Mouse (Mus musculus): Measurements from ENCODE around the gene Nccrp1. TPM values are rescaled to one million over a fixed set of nuclear protein-coding genes. Genes with fewer than 3 reads are reported as not detected.

Gene Nccrp1
- polyA plus RNA-seq, 1 experiment from 2014 or later = not detected

GRCm38 (mm10) chr7:28565407-28565806 is 18.4 kb upstream of the Nccrp1 start:
- Histone ChIP-seq H3K4me1 (peaks cover 18% of the 10 kb centered on the region), H3K4me2 (no peak overlapping the region), H3K36me3 (peaks cover 65% of the 10 kb centered on the region), H3K4me3 (no peak overlapping the region), H3K9me3 (no peaks in the 10 kb centered on the region), H3K9ac (no peak overlapping the region), H3K27me3 (no peaks in the 10 kb centered on the region), H3K27ac (no peak overlapping the region)
- no peak for ATAC-seq (ENCODE audit: borderline replicate concordance, extremely low read depth, low FRiP score, low TSS enrichment)
- 78% methylated on average over 5 of the region's 5 CpGs for whole genome bisulfite sequencing

- Histone ChIP-seq H3K27ac (no peak overlapping the region), H3K9me3 (no peaks in the 10 kb centered on the region), H3K36me3 (peaks cover 79% of the 10 kb centered on the region), H3K4me2 (no peak overlapping the region), H3K27me3 (no peaks in the 10 kb centered on the region), H3K9ac (no peak overlapping the region), H3K4me3 (no peak overlapping the region), H3K4me1 (peaks cover 21% of the 10 kb centered on the region)
- 92% methylated on average over 13 of the region's 13 CpGs for WGBS
- no peak for ATAC-seq (ENCODE audit: borderline replicate concordance, extremely low read depth, low FRiP score, low TSS enrichment)
Measured at GRCm38 (mm10) chr7:28562951-28563350, 15.9 kb upstream of the Nccrp1 start.

GRCm38 (mm10) chr7:28562371-28562770 is 15.3 kb upstream of the Nccrp1 start:
- peaks cover 27% of the 10 kb centered on the region for H3K4me1 ChIP-seq
- H3K9me3 ChIP-seq = no peaks in the 10 kb centered on the region
- H3K27ac ChIP-seq = no peak overlapping the region
- H3K4me3 ChIP-seq = no peak overlapping the region
- H3K9ac ChIP-seq = no peak overlapping the region
- no peak for ATAC-seq (ENCODE audit: borderline replicate concordance, extremely low read depth, low FRiP score, low TSS enrichment)
- H3K36me3 ChIP-seq = peaks cover 73% of the 10 kb centered on the region
- H3K27me3 ChIP-seq = no peaks in the 10 kb centered on the region
- H3K4me2 ChIP-seq = no peak overlapping the region
- WGBS = 94% methylated on average over 13 of the region's 13 CpGs

GRCm38 (mm10) chr7:28561967-28562366 is 14.9 kb upstream of the Nccrp1 start:
- 92% methylated on average over 11 of the region's 11 CpGs for WGBS
- no peak overlapping the region for H3K9ac ChIP-seq
- no peaks in the 10 kb centered on the region for H3K9me3 ChIP-seq
- no peak overlapping the region for H3K4me2 ChIP-seq
- no peak overlapping the region for H3K4me3 ChIP-seq
- H3K27ac ChIP-seq = no peak overlapping the region
- no peak for ATAC-seq (ENCODE audit: borderline replicate concordance, extremely low read depth, low FRiP score, low TSS enrichment)
- peaks cover 69% of the 10 kb centered on the region for H3K36me3 ChIP-seq
- H3K27me3 ChIP-seq = no peaks in the 10 kb centered on the region
- peaks cover 31% of the 10 kb centered on the region for H3K4me1 ChIP-seq

GRCm38 (mm10) chr7:28560856-28561255 is 13.8 kb upstream of the Nccrp1 start:
- H3K4me1 ChIP-seq = peaks cover 38% of the 10 kb centered on the region
- no peak overlapping the region for H3K4me2 ChIP-seq
- no peak overlapping the region for H3K27ac ChIP-seq
- no peaks in the 10 kb centered on the region for H3K27me3 ChIP-seq
- WGBS = 89% methylated on average over 10 of the region's 10 CpGs
- no peak overlapping the region for H3K4me3 ChIP-seq
- no peak for ATAC-seq (ENCODE audit: borderline replicate concordance, extremely low read depth, low FRiP score, low TSS enrichment)
- peaks cover 58% of the 10 kb centered on the region for H3K36me3 ChIP-seq
- H3K9me3 ChIP-seq = no peaks in the 10 kb centered on the region
- H3K9ac ChIP-seq = no peak overlapping the region

GRCm38 (mm10) chr7:28558486-28558885 is 11.4 kb upstream of the Nccrp1 start:
- WGBS = 43% methylated on average over 4 of the region's 4 CpGs
- H3K9ac ChIP-seq = no peak overlapping the region
- H3K36me3 ChIP-seq = peaks cover 38% of the 10 kb centered on the region
- no peak overlapping the region for H3K4me3 ChIP-seq
- H3K4me2 ChIP-seq = no peak overlapping the region
- no peaks in the 10 kb centered on the region for H3K9me3 ChIP-seq
- peaks cover 38% of the 10 kb centered on the region for H3K4me1 ChIP-seq
- H3K27me3 ChIP-seq = no peaks in the 10 kb centered on the region
- peak; percentile 87 for ATAC-seq (ENCODE audit: borderline replicate concordance, extremely low read depth, low FRiP score, low TSS enrichment)
- H3K27ac ChIP-seq = peak overlapping the region; percentile 82

- Histone ChIP-seq H3K27me3 (no peaks in the 10 kb centered on the region), H3K4me2 (no peak overlapping the region), H3K36me3 (peaks cover 33% of the 10 kb centered on the region), H3K27ac (peak overlapping the region; percentile 82; the same call in 1 of the 2 replicates), H3K4me3 (no peak overlapping the region), H3K9ac (no peak overlapping the region), H3K9me3 (no peaks in the 10 kb centered on the region), H3K4me1 (peaks cover 38% of the 10 kb centered on the region)
- 64% methylated on average over 6 of the region's 6 CpGs for WGBS
- no peak for ATAC-seq (ENCODE audit: borderline replicate concordance, extremely low read depth, low FRiP score, low TSS enrichment)
Measured at GRCm38 (mm10) chr7:28557708-28558107, 10.7 kb upstream of the Nccrp1 start.

GRCm38 (mm10) chr7:28557069-28557468 is 10.0 kb upstream of the Nccrp1 start:
- Histone ChIP-seq H3K9me3 (no peaks in the 10 kb centered on the region), H3K36me3 (peaks cover 27% of the 10 kb centered on the region), H3K4me3 (no peak overlapping the region), H3K4me1 (peaks cover 38% of the 10 kb centered on the region), H3K4me2 (no peak overlapping the region), H3K27me3 (no peaks in the 10 kb centered on the region), H3K27ac (no peak overlapping the region), H3K9ac (no peak overlapping the region)
- no peak for ATAC-seq (ENCODE audit: borderline replicate concordance, extremely low read depth, low FRiP score, low TSS enrichment)
- WGBS = 65% methylated on average over 5 of the region's 5 CpGs

- Histone ChIP-seq H3K4me3 (no peak overlapping the region), H3K4me2 (no peak overlapping the region), H3K27ac (no peak overlapping the region), H3K27me3 (no peaks in the 10 kb centered on the region), H3K9ac (no peak overlapping the region), H3K4me1 (peaks cover 38% of the 10 kb centered on the region), H3K9me3 (no peaks in the 10 kb centered on the region), H3K36me3 (peaks cover 21% of the 10 kb centered on the region)
- WGBS = 9% methylated on average over 5 of the region's 5 CpGs
- no peak for ATAC-seq (ENCODE audit: borderline replicate concordance, extremely low read depth, low FRiP score, low TSS enrichment)
Measured at GRCm38 (mm10) chr7:28555939-28556535, 9.0 kb upstream of the Nccrp1 start.

GRCm38 (mm10) chr7:28553076-28553475 is 6.0 kb upstream of the Nccrp1 start:
- no peaks in the 10 kb centered on the region for H3K27me3 ChIP-seq
- H3K4me3 ChIP-seq = no peak overlapping the region
- H3K27ac ChIP-seq = no peak overlapping the region
- H3K9ac ChIP-seq = no peak overlapping the region
- H3K9me3 ChIP-seq = no peaks in the 10 kb centered on the region
- peaks cover 19% of the 10 kb centered on the region for H3K4me1 ChIP-seq
- H3K36me3 ChIP-seq = no peaks in the 10 kb centered on the region
- no peak overlapping the region for H3K4me2 ChIP-seq
- no peak for ATAC-seq (ENCODE audit: borderline replicate concordance, extremely low read depth, low FRiP score, low TSS enrichment)
- WGBS = 87% methylated on average over 6 of the region's 6 CpGs

- WGBS = 56% methylated on average over 7 of the region's 7 CpGs
- Histone ChIP-seq H3K9ac (no peak overlapping the region), H3K27me3 (peaks cover 37% of the 10 kb centered on the region), H3K4me3 (no peak overlapping the region; the same call in 1 of the 2 replicates), H3K4me2 (no peak overlapping the region), H3K4me1 (peaks cover 14% of the 10 kb centered on the region), H3K36me3 (no peaks in the 10 kb centered on the region), H3K9me3 (no peaks in the 10 kb centered on the region), H3K27ac (no peak overlapping the region)
- no peak for ATAC-seq (ENCODE audit: borderline replicate concordance, extremely low read depth, low FRiP score, low TSS enrichment)
Measured at GRCm38 (mm10) chr7:28547628-28548027, 574 bp upstream of the Nccrp1 start.

- peaks cover 37% of the 10 kb centered on the region for H3K27me3 ChIP-seq
Measured at GRCm38 (mm10) chr7:28546649-28547048, 405 bp downstream of the Nccrp1 start.

GRCm38 (mm10) chr7:28545891-28546210 is 1.2 kb downstream of the Nccrp1 start:
- Histone ChIP-seq H3K4me2 (no peak overlapping the region), H3K4me1 (peaks cover 14% of the 10 kb centered on the region), H3K36me3 (no peaks in the 10 kb centered on the region), H3K4me3 (no peak overlapping the region), H3K9me3 (no peaks in the 10 kb centered on the region), H3K27ac (no peak overlapping the region), H3K9ac (no peak overlapping the region), H3K27me3 (peaks cover 37% of the 10 kb centered on the region)
- 42% methylated on average over 7 of the region's 7 CpGs for WGBS
- ATAC-seq (ENCODE audit: borderline replicate concordance, extremely low read depth, low FRiP score, low TSS enrichment) = no peak

More at GRCm38 (mm10) chr7:28546649-28547048, 405 bp downstream of the Nccrp1 start:
- H3K36me3 ChIP-seq = no peaks in the 10 kb centered on the region
- H3K4me2 ChIP-seq = peak overlapping the region; percentile 44
- H3K9me3 ChIP-seq = no peaks in the 10 kb centered on the region
- peaks cover 14% of the 10 kb centered on the region for H3K4me1 ChIP-seq
- ATAC-seq (ENCODE audit: borderline replicate concordance, extremely low read depth, low FRiP score, low TSS enrichment) = no peak
- H3K9ac ChIP-seq = no peak overlapping the region
- peak overlapping the region; percentile 14; the same call in 1 of the 2 replicates for H3K4me3 ChIP-seq
- 1% methylated on average over 22 of the region's 22 CpGs for WGBS
- H3K27ac ChIP-seq = no peak overlapping the region

Data from lung, embryonic 15.5 days (tissue).